Mouse (Mus musculus) olfactory bulb, adult 2 months (tissue): ENCODE data around the gene Nthl1. TPM values are rescaled to one million over a fixed set of nuclear protein-coding genes. Genes with fewer than 3 reads are reported as not detected.

Experiments used
- H3K27ac ChIP-seq: fragments of 200-500 bp; 2 replicates; pipeline ENCODE4 v1.5.1; 2012; ENCODE audit warnings: low read depth, low read length; ENCODE audit not compliant: insufficient read depth
- H3K4me1 ChIP-seq: fragments of 200-500 bp; 2 replicates; pipeline ENCODE4 v1.6.1; 2012; ENCODE audit warnings: low read length; ENCODE audit not compliant: control insufficient read depth, insufficient read depth
- H3K4me3 ChIP-seq: fragments of 200-500 bp; 2 replicates; pipeline ENCODE4 v1.5.1; 2012; ENCODE audit warnings: mild to moderate bottlenecking, low read depth, low read length, moderate library complexity; ENCODE audit not compliant: insufficient read depth
- CTCF ChIP-seq: fragments of 200-500 bp; IDR thresholded peaks from 2 replicates; pipeline ENCODE4 v1.5.1; 2012; ENCODE audit warnings: low read depth, mild to moderate bottlenecking, low read length, moderate library complexity; ENCODE audit not compliant: insufficient read depth
- POLR2A ChIP-seq: fragments of 200-500 bp; IDR thresholded peaks from 2 replicates; pipeline ENCODE4 v1.6.1; 2012; ENCODE audit warnings: mild to moderate bottlenecking, low read depth, low read length, moderate library complexity; ENCODE audit not compliant: insufficient read depth
- WGBS: fragments of 180-500 bp; shearing (Covaris S2); methylation state at CpG from one replicate; pipeline ENCODE4 v1.1.7; 2018; 5-methylcytosine and 5-hydroxymethylcytosine counted together
- polyA plus RNA-seq: library from polyadenylated mRNA; stranded (reverse); fragments of >200 nt; gene quantifications from 2 replicates; pipeline ENCODE4 v1.2.4, GENCODE M21; 2012; ENCODE audit warnings: low replicate concordance; ENCODE audit not compliant: missing spikeins, insufficient read depth, insufficient read length

Gene Nthl1
- polyA plus RNA-seq, 1 experiment = not detected

- H3K27ac ChIP-seq = no peak overlapping the region
- no peak for TF ChIP-seq CTCF
- TF ChIP-seq POLR2A = no peak
Measured at GRCm38 (mm10) chr17:24595126-24596072, 37.1 kb upstream of the Nthl1 start.

GRCm38 (mm10) chr17:24596073-24596466, 36.4 kb upstream of the Nthl1 start:
- Histone ChIP-seq H3K4me3 (no peak overlapping the region), H3K27ac (no peak overlapping the region), H3K4me1 (0 out of 2 replicates have a peak, but pooled peaks cover 7% of the 10 kb centered on the region)
- 72% methylated on average over 5 of the region's 5 CpGs for WGBS
- no peak for TF ChIP-seq CTCF
- no peak for TF ChIP-seq POLR2A

More at GRCm38 (mm10) chr17:24595126-24596072, 37.1 kb upstream of the Nthl1 start:
- 39% methylated on average over 17 of the region's 17 CpGs for WGBS
- Histone ChIP-seq H3K4me3 (no peak overlapping the region), H3K4me1 (0 out of 2 replicates have a peak, but pooled peaks cover 7% of the 10 kb centered on the region)

DNA sequence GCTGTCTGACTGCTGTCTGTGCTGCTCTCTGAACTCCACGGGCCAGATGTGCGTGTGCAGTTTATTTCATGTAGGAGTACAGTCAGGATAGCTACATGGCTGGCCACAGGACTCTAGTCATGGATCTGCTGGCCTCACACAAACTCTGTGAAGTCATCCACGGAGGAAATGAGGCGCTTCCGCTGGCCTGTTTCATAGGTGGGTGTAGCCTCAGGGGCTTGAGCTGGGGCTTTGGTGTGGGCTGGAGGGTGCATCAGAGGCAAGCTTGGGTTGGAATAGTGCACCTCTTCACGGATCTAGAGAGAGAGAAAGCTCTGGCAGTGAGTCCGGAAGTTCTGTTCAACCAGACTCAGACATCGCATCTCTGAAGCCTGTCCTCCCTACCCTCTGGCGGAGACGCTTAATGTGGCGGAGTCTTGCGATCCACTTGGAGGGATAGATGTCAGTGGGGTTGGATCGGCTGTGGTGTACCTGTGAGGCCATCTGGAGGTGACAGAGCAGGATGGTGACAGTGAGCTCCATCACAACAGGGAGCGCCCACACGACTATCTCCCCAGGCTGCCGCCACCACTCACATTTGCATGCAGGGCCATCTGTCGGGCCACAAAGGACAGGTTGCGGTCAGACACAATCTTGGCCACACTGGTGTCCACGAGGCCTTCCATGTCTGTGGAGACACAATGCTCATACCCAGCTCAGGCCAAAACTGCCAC, 35.9 kb upstream of the Nthl1 start:
- H3K27ac ChIP-seq = no peak overlapping the region
- TF ChIP-seq POLR2A (no peak), CTCF (no peak)
- H3K4me1 ChIP-seq = 0 out of 2 replicates have a peak, but pooled peaks cover 7% of the 10 kb centered on the region
- no peak overlapping the region for H3K4me3 ChIP-seq
- 81% methylated on average over 19 of the region's 19 CpGs for WGBS

DNA sequence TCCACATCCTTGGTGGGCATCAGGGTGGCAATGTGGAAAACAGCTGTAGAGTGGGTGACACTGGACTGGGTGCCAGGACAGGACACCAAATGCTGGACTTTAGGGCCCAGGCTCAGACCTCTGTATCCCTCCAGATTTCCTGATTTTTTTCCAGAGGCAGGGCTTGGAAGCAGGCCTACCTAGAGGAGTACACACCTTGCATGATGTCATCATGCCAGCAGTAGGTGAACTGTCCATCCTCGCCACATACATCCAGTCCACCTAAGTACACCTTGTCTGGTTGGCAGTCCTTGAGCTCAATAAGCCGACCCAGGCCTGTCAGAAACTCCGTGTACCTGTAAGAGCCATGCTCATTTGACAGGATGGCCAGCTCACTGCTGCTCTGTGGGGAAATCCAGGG, 34.5 kb upstream of the Nthl1 start:
- Histone ChIP-seq H3K27ac (no peak overlapping the region), H3K4me3 (no peak overlapping the region), H3K4me1 (0 out of 2 replicates have a peak, but pooled peaks cover 7% of the 10 kb centered on the region)
- 92% methylated on average over 3 of the region's 3 CpGs for WGBS
- no peak for TF ChIP-seq POLR2A
- no peak for TF ChIP-seq CTCF

DNA sequence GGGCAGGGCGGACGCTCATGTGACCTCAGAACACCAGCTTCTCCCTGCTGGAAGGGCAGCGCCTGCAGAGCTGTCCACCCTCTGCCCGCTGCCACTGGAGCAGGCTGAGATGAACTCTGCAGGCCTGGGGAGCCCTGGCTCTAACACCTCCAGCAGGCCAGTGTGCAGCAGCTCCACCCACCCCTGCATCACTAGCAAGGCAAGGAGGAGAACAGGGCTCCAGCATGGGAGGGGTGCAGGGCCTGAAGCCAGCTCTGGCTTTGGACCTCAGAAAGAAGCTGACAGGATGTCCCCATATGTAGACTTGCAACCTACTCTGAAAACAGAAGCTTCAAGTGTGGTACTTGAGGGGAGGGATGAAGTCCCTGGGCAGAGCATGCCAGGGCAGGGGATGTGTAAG, 32.0 kb upstream of the Nthl1 start:
- Histone ChIP-seq H3K4me1 (0 out of 2 replicates have a peak, but pooled peaks cover 1% of the 10 kb centered on the region), H3K27ac (no peak overlapping the region), H3K4me3 (no peak overlapping the region)
- whole genome bisulfite sequencing = 77% methylated on average over 4 of the region's 4 CpGs
- TF ChIP-seq POLR2A (no peak), CTCF (no peak)

DNA sequence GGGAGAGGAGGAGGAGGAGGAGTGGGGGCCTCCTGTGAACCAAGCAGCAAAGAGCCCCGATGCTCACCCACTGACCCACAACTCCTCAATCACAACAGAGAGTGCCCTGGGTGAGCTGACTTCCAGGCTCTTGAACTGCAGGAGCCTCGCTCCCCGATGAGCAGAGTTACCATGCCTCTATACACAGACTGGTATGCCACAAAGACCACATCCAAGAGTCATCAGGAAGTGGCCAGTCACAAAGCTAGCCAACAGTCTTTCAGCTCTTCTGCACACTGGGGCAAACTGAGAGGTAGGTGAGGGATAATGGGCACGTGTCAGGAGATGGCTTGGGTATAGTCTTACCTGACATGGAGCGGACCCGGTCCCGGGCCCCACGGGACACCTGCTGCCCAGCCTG, 28.5 kb upstream of the Nthl1 start:
- WGBS = 92% methylated on average over 8 of the region's 8 CpGs
- TF ChIP-seq CTCF = no peak
- TF ChIP-seq POLR2A = no peak
- Histone ChIP-seq H3K4me1 (no peaks in the 10 kb centered on the region), H3K27ac (no peak overlapping the region), H3K4me3 (no peak overlapping the region)

DNA sequence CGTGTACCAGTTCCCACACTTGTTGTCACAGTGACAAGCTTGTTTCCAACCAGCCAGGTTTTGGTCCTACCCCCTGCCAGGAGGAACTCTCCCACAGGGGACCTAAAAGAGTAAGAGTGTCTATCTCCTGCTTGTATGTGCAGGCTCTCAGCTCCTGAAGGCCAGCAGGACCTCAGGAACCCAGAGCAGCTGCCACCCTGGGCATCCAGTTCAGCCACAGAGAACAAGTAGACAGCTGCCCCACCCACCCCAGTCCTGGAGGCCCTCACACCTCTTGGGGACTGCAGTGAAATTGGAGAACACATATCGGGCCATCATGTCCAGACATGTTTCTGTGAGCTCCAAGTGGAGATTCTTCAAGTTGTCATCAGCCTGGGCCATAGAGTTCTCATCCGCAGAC, 27.9 kb upstream of the Nthl1 start:
- 97% methylated on average over 3 of the region's 3 CpGs for WGBS
- Histone ChIP-seq H3K4me3 (no peak overlapping the region), H3K27ac (no peak overlapping the region), H3K4me1 (no peaks in the 10 kb centered on the region)
- no peak for TF ChIP-seq CTCF
- TF ChIP-seq POLR2A = no peak

DNA sequence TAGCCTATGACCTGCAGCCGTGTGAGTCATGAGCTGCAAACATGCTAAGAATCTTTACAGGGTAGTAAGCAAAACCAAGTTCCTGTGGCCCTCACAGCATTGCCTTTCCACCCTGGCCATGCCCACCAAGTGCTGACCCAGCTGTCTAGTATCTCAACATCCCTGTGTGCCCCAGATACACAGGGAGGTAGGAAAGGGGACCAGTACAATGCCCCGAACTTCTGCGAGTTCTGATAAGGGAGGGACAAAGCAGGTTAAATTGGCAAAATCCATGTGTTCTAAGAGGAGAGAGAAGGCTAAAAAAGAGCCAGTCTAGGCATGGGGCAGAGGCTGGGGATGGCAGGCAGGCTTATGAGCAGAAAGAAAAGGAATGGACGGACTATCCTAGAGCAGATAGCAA, 24.1 kb upstream of the Nthl1 start:
- WGBS = 91% methylated on average over 4 of the region's 4 CpGs
- H3K4me3 ChIP-seq = no peak overlapping the region
- peaks cover 4% of the 10 kb centered on the region; the same call in 1 of the 2 replicates for H3K4me1 ChIP-seq
- H3K27ac ChIP-seq = no peak overlapping the region
- no peak for TF ChIP-seq CTCF
- no peak for TF ChIP-seq POLR2A

DNA sequence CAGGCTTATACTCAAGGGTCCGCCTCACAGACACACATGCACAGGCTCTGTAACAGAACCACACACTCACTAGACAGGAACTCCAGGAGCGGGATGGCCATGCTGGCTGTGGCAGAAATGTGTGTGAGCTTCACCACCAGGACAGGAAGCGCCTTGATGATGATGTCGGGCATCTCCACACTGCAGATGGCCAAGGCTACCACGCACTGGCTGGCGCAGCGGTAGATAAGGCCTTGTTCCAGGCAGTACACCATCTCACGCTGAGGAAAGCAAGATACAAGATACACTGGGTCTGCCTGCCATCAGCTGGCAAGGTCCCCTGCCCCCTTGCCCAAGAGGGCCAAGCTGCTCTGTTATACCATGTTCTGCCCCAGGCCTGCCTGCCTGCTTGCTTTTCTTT, 23.6 kb upstream of the Nthl1 start:
- 91% methylated on average over 8 of the region's 8 CpGs for WGBS
- no peak overlapping the region for H3K27ac ChIP-seq
- H3K4me1 ChIP-seq = peaks cover 6% of the 10 kb centered on the region; the same call in 1 of the 2 replicates
- TF ChIP-seq POLR2A (no peak), CTCF (no peak)
- no peak overlapping the region for H3K4me3 ChIP-seq
